Mouse (Mus musculus) lung, adult 2 months (tissue): ENCODE measurements around the gene Sytl2.

Experiments
- CTCF ChIP-seq: fragments of 200-500 bp; IDR thresholded peaks from 2 replicates; pipeline ENCODE4 v1.5.1; 2011; ENCODE audit warnings: mild to moderate bottlenecking, low read length, control low read depth; ENCODE audit not compliant: insufficient read depth
- POLR2A ChIP-seq: fragments of 200-500 bp; IDR thresholded peaks from 2 replicates; pipeline ENCODE4 v1.6.1; 2011; ENCODE audit warnings: low read depth, mild to moderate bottlenecking, control low read depth, low read length, borderline replicate concordance; ENCODE audit errors: extremely low read depth

GRCm38 (mm10) chr7:90270141-90270540 lies 31.9 kb upstream of the Sytl2 start:
- TF ChIP-seq POLR2A (no peak), CTCF (no peak)
